Mouse (Mus musculus) intestine, embryonic 16.5 days (tissue): ENCODE results near the gene Haao. TPM values are rescaled to one million over a fixed set of nuclear protein-coding genes. Genes with fewer than 3 reads are reported as not detected.
A peak's percentile ranks its signal among the peaks of the same experiment; 100 is the strongest.

Source experiments
- ATAC-seq: fragments of 200-750 bp; cut with Nextera tagmentation; 2 replicates; pipeline ENCODE4 v1.8.0; 2017; ENCODE audit warnings: moderate TSS enrichment, moderate library complexity
- H3K27ac ChIP-seq: fragments of 300-500 bp; sonication (generic); 2 replicates; pipeline ENCODE4 v1.5.1; 2014; ENCODE audit warnings: mild to moderate bottlenecking, low read length
- H3K27me3 ChIP-seq: fragments of 300-500 bp; sonication (generic); replicated peaks from 2 replicates; pipeline ENCODE4 v1.6.1; 2014; ENCODE audit warnings: low read length, control low read depth, mixed read lengths; ENCODE audit not compliant: control insufficient read depth, insufficient read depth
- H3K36me3 ChIP-seq: fragments of 300-500 bp; sonication (generic); 2 replicates; pipeline ENCODE4 v1.6.1; 2014; ENCODE audit warnings: low read length, control low read depth; ENCODE audit not compliant: control insufficient read depth, insufficient read depth
- H3K4me1 ChIP-seq: fragments of 300-500 bp; sonication (generic); 2 replicates; pipeline ENCODE4 v1.6.1; 2014; ENCODE audit warnings: low read length, control low read depth, mixed read lengths; ENCODE audit not compliant: control insufficient read depth, insufficient read depth
- H3K4me2 ChIP-seq: fragments of 300-500 bp; sonication (generic); 2 replicates; pipeline ENCODE4 v1.6.1; 2014; ENCODE audit warnings: low read depth, low read length, control low read depth
- H3K4me3 ChIP-seq: fragments of 300-500 bp; sonication (generic); 2 replicates; pipeline ENCODE4 v1.5.1; 2014; ENCODE audit warnings: mild to moderate bottlenecking, low read length
- H3K9ac ChIP-seq: fragments of 300-500 bp; sonication (generic); 2 replicates; pipeline ENCODE4 v1.6.1; 2014; ENCODE audit warnings: low read depth, low read length
- H3K9me3 ChIP-seq: fragments of 300-500 bp; sonication (generic); 2 replicates; pipeline ENCODE4 v1.6.1; 2016; ENCODE audit warnings: low read length, control low read depth; ENCODE audit not compliant: control insufficient read depth
- WGBS: fragments of 180-500 bp; shearing (Covaris S2); extraction: QIAGEN DNeasy Blood & Tissue Kit; methylation state at CpG from one replicate; pipeline ENCODE4 v1.1.7; 2014; 5-methylcytosine and 5-hydroxymethylcytosine counted together
- polyA plus RNA-seq: library from polyadenylated mRNA; unstranded; fragments of >200 nt; fragmentation: Nextera tagmentation; extraction: Ambion mirVana; gene quantifications from 2 replicates; pipeline ENCODE4 v1.2.1, GENCODE M21; 2015

The Haao gene
- polyA plus RNA-seq, 1 experiment from 2014 or later, result 2.3 TPM

GRCm38 (mm10) chr17:83848482-83848881 is 719 bp upstream of the Haao start:
- Histone ChIP-seq H3K4me2 (no peak overlapping the region), H3K9me3 (no peaks in the 10 kb centered on the region), H3K27ac (no peak overlapping the region), H3K36me3 (no peaks in the 10 kb centered on the region), H3K27me3 (no peaks in the 10 kb centered on the region), H3K4me1 (peaks cover 22% of the 10 kb centered on the region; the same call in 1 of the 2 replicates), H3K4me3 (no peak overlapping the region), H3K9ac (no peak overlapping the region)
- peak; percentile 57; the same call in 1 of the 2 replicates for ATAC-seq
- 40% methylated on average over 4 of the region's 4 CpGs for WGBS

GRCm38 (mm10) chr17:83847100-83847499 is 663 bp downstream of the Haao start:
- no peak for ATAC-seq
- no peaks in the 10 kb centered on the region for H3K9me3 ChIP-seq
- H3K27me3 ChIP-seq, result no peaks in the 10 kb centered on the region
- 86% methylated on average over 6 of the region's 6 CpGs for WGBS
- H3K9ac ChIP-seq, result no peak overlapping the region
- H3K4me1 ChIP-seq, result peaks cover 22% of the 10 kb centered on the region; the same call in 1 of the 2 replicates
- H3K4me2 ChIP-seq, result no peak overlapping the region
- no peaks in the 10 kb centered on the region for H3K36me3 ChIP-seq
- no peak overlapping the region for H3K4me3 ChIP-seq
- H3K27ac ChIP-seq, result no peak overlapping the region

GRCm38 (mm10) chr17:83846301-83847021 is 1.3 kb downstream of the Haao start:
- H3K4me1 ChIP-seq, result peaks cover 22% of the 10 kb centered on the region; the same call in 1 of the 2 replicates
- H3K27ac ChIP-seq, result no peak overlapping the region
- no peak overlapping the region for H3K9ac ChIP-seq
- H3K9me3 ChIP-seq, result no peaks in the 10 kb centered on the region
- no peak overlapping the region for H3K4me3 ChIP-seq
- H3K4me2 ChIP-seq, result no peak overlapping the region
- no peaks in the 10 kb centered on the region for H3K27me3 ChIP-seq
- H3K36me3 ChIP-seq, result no peaks in the 10 kb centered on the region
- no peak for ATAC-seq
- WGBS, result 77% methylated on average over 21 of the region's 21 CpGs

GRCm38 (mm10) chr17:83845538-83845937 is 2.2 kb downstream of the Haao start:
- Histone ChIP-seq H3K9ac (no peak overlapping the region), H3K4me2 (no peak overlapping the region; the same call in 1 of the 2 replicates), H3K4me3 (no peak overlapping the region), H3K4me1 (peaks cover 22% of the 10 kb centered on the region; the same call in 1 of the 2 replicates), H3K9me3 (no peaks in the 10 kb centered on the region), H3K36me3 (no peaks in the 10 kb centered on the region), H3K27me3 (no peaks in the 10 kb centered on the region), H3K27ac (no peak overlapping the region)
- ATAC-seq, result no peak
- 67% methylated on average over 8 of the region's 8 CpGs for WGBS

GRCm38 (mm10) chr17:83843780-83844179 is 4.0 kb downstream of the Haao start:
- H3K27me3 ChIP-seq, result no peaks in the 10 kb centered on the region
- no peaks in the 10 kb centered on the region for H3K9me3 ChIP-seq
- H3K4me3 ChIP-seq, result no peak overlapping the region
- WGBS, result 56% methylated on average over 7 of the region's 7 CpGs
- peaks cover 15% of the 10 kb centered on the region; the same call in 1 of the 2 replicates for H3K4me1 ChIP-seq
- no peaks in the 10 kb centered on the region for H3K36me3 ChIP-seq
- no peak overlapping the region for H3K27ac ChIP-seq
- no peak overlapping the region for H3K4me2 ChIP-seq
- ATAC-seq, result no peak
- no peak overlapping the region for H3K9ac ChIP-seq

- Histone ChIP-seq H3K27ac (no peak overlapping the region), H3K4me3 (no peak overlapping the region), H3K4me2 (no peak overlapping the region), H3K9ac (no peak overlapping the region), H3K9me3 (no peaks in the 10 kb centered on the region), H3K4me1 (peaks cover 6% of the 10 kb centered on the region; the same call in 1 of the 2 replicates), H3K36me3 (no peaks in the 10 kb centered on the region), H3K27me3 (no peaks in the 10 kb centered on the region)
- ATAC-seq, result no peak
- WGBS, result 81% methylated on average over 5 of the region's 5 CpGs
Observed at GRCm38 (mm10) chr17:83841011-83841410, 6.8 kb downstream of the Haao start.

GRCm38 (mm10) chr17:83839132-83839531 is 8.6 kb downstream of the Haao start:
- Histone ChIP-seq H3K27ac (no peak overlapping the region), H3K36me3 (no peaks in the 10 kb centered on the region), H3K9ac (no peak overlapping the region), H3K27me3 (no peaks in the 10 kb centered on the region), H3K4me2 (no peak overlapping the region), H3K9me3 (no peaks in the 10 kb centered on the region), H3K4me3 (no peak overlapping the region), H3K4me1 (no peaks in the 10 kb centered on the region)
- ATAC-seq, result no peak
- WGBS, result 72% methylated on average over 9 of the region's 9 CpGs

GRCm38 (mm10) chr17:83837659-83838190 is 10.0 kb downstream of the Haao start:
- no peaks in the 10 kb centered on the region for H3K9me3 ChIP-seq
- H3K4me3 ChIP-seq, result no peak overlapping the region
- no peak for ATAC-seq
- no peaks in the 10 kb centered on the region for H3K27me3 ChIP-seq
- H3K27ac ChIP-seq, result no peak overlapping the region
- 68% methylated on average over 8 of the region's 8 CpGs for WGBS
- no peaks in the 10 kb centered on the region for H3K4me1 ChIP-seq
- no peak overlapping the region for H3K9ac ChIP-seq
- no peak overlapping the region for H3K4me2 ChIP-seq
- no peaks in the 10 kb centered on the region for H3K36me3 ChIP-seq

- WGBS, result 71% methylated on average over 3 of the region's 3 CpGs
- Histone ChIP-seq H3K4me1 (no peaks in the 10 kb centered on the region), H3K4me3 (no peak overlapping the region), H3K9me3 (no peaks in the 10 kb centered on the region), H3K27ac (no peak overlapping the region), H3K9ac (no peak overlapping the region), H3K4me2 (no peak overlapping the region), H3K27me3 (no peaks in the 10 kb centered on the region), H3K36me3 (no peaks in the 10 kb centered on the region)
- no peak for ATAC-seq
Observed at GRCm38 (mm10) chr17:83836048-83836447, 11.7 kb downstream of the Haao start.
